Mouse (Mus musculus): ENCODE data around the gene Shld2. TPM values are rescaled to one million over a fixed set of nuclear protein-coding genes. Genes with fewer than 3 reads are reported as not detected.

Shld2 gene
- total RNA-seq, 2 experiments from 2014 or later = 10.7 to 11.8 TPM

DNA sequence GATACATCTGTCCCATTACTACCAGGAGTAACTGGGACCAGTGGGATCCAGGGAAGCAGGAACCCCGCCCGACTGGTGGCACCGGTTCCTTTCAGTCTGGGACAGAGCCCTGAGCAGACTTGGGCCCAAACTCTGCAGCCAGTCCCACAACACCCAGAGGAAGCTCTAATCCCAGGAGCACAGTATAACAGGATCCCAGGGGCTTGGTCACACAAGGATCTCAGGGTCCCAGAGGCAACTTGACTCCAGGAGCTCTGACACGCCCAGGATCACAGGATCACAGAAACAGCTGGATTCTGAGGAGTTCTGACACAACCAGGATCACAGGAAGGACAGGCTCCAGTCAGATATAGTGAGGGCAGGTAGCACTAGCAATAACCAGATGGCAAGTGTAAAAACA, 57.0 kb downstream of the Shld2 start:
- no peak for TF ChIP-seq CTCF (IDR thresholded peaks at IDR 0.05)
- intact Hi-C loops (cut with DNase I) = no loop called here
- Histone ChIP-seq H3K27ac (0 out of 2 replicates have a peak overlapping the region, but pooled peaks have one; percentile 13), H3K4me3 (no peak overlapping the region)
- DNase-seq = no peak

DNA sequence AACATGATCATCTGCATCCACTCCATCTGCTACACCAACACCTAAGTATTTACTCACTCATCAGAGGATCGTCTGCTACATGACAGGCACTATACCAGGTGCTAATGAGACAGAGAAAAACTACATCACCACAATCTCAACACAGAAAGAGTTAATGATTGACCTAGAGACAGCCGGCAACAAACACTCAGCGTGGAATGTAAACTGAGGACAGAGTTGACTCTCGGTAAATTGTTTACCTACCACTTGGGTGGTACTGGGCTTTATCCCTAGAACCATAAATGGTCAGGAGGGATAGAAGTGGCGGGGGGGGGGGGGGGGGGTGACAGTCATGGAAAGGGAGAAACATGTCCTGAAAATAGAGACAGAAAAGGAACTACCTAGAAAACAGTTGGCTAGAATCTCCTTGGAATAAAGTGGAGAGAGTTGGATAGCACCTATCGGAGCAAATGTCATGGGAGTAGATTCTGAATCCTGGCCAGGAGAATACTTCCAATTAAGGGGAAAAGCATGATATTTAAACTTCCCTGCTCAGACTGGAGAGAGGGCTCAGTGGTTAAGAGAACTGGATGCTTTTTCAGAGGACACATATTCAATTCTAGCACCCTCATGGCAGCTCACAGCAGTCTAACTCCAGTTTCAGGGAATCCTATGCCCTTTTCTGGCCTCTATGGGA, 57.7 kb downstream of the Shld2 start:
- DNase-seq = no peak
- no peak for TF ChIP-seq CTCF (IDR thresholded peaks at IDR 0.05)
- H3K27ac ChIP-seq = no peak overlapping the region
- intact Hi-C loops (cut with DNase I) = no loop called here
- no peak overlapping the region for H3K4me3 ChIP-seq

DNA sequence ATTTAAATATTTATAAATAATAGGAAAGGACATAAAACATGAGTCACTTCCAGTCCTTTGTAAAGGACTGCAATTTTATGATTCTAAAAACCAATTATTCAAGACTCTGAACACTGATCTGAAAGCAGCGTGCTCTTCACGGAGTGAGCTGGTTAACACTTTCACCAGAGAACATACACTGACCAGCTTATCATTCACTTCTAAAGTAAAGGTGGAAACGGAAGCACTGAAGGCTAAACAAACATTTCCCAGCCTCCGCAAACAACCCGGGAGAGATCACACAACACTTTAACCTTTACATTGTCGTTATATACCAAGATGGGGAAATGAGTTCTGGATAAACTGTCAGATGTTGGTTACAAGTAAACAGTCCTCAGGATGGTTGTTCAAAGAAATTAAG, 69.6 kb downstream of the Shld2 start:
- Histone ChIP-seq H3K4me3 (no peak overlapping the region), H3K27ac (no peak overlapping the region)
- TF ChIP-seq CTCF (IDR thresholded peaks at IDR 0.05) = no peak
- no peak for DNase-seq
- intact Hi-C loops (cut with DNase I) = no loop called here

DNA sequence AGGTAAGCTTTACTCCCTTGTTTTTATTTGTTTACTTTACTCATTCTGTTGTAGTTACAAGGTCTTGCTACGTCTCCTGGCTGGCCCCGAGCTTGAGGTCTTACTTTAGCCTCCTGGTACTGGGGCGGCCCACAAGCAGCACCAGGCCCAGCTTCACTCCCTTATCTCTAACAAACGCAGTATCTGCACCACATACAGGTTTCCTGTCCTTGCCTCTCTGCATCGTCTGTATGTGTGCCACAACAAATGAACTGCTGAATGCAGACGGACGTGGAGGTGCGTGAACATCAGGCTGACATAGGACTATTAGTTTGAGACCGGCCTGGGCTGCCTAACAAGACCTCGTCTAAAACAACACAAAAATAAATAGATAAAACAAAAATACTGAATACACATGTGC, 70.0 kb downstream of the Shld2 start:
- no peak for TF ChIP-seq CTCF (IDR thresholded peaks at IDR 0.05)
- H3K4me3 ChIP-seq = no peak overlapping the region
- intact Hi-C loops (cut with DNase I) = no loop called here
- H3K27ac ChIP-seq = no peak overlapping the region
- DNase-seq = no peak

DNA sequence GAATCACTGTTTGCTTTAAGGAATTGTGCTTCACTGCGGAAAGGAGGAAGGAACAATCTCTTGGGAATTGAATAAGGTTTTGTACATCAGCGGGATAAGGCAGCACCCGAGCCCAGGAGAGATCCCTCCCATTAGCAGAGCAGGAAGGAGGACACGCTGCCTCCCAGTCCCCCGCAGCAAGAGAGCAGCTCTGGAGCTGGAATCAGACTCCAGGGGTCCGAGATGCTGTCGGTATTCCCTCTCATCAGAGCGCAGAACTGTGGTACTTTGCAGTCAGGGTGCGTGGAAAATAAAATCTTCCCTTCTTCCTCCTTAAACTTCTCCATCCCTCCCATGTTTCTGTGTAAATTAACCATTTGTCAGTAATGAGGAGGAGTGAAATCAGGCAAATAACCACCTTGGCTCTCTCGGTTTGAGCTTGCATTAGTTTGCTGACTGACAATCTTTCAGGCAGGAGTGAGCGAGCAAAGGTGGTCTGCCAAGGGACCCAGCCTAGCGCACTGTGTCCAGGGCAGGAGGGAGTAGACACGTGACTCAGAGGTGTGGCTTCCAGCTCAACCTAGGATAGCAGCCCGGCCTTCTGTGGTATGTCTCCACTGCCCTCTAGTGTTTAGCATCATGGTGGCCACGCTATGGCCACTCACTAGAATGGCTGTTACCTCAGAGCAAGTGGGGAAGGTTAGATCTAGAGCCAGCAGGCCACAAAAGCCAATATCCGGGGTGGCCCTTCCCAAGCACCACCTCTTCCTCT, 75.5 kb downstream of the Shld2 start:
- TF ChIP-seq CTCF (IDR thresholded peaks at IDR 0.05) = peak; percentile 81
- peak; percentile 81 for DNase-seq
- Histone ChIP-seq H3K27ac (peak overlapping the region; percentile 46; the same call in 1 of the 2 replicates), H3K4me3 (peak overlapping the region; percentile 53)
- intact Hi-C loops (cut with DNase I) = loop anchor here (2.0 kb wide), 1 partner anchor 154 kb away; no protein-coding TSS in a partner anchor

DNA sequence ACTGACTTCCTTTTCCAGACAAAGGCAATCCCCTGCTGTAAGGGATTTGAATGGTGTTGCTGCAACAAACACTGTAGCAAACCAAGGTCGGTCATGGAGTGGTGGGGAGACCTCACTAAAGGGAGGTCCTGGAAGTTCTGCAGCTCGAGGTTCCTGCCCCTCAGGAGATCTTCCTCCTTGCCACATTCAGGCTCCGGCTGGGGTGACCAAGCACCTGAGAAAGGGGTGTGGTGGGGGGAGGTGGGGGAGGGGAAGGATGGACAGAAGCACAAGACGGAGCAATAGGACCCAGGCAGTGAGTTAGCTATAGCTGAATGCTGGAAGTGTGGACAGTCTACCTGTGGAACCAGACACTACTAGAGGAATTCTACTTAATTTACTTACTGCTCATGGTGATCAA, 76.4 kb downstream of the Shld2 start:
- no peak for DNase-seq
- Histone ChIP-seq H3K27ac (no peak overlapping the region), H3K4me3 (no peak overlapping the region)
- intact Hi-C loops (cut with DNase I) = loop anchor here (2.0 kb wide), 1 partner anchor 153 kb away; no protein-coding TSS in a partner anchor
- TF ChIP-seq CTCF (IDR thresholded peaks at IDR 0.05) = no peak

DNA sequence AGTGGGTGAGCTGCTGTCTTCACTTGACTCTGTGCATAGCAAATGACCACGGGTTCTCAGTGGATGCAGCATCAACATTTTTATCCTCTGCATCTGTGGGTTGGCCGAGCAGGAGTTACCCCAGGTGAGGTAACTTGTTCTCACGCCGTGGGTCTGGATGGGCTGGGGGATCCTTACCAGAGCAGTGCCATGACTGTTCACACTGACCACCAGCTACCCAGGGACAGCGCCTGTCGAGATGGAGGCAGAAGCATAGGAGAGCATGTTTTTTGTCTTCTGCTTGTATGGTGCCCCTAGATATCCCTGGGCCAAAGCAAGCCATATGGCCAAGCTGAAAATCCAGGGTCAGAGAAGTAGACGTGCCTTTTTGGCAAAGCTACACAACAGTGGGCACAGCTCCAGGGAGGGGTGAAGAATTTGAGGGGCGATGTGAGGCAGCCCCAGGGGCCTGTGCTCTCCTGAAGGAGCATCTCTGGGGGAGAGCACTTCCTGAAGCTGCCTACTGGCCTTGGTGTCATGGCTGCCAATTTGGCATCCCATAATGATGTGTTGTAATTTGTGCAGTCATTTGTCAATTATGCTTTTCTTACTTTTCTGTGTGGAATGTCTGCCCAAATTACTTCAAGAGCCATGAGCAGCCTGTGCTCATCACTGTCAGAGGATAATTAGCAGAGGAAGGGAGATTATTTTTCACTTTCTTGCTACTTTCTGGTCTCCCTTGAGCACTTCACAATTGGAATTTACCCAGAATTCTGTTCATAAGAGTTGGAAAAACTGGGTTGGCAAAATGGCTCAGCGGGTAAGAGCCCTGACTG, 77.2 kb downstream of the Shld2 start:
- TF ChIP-seq CTCF (IDR thresholded peaks at IDR 0.05) = no peak

DNA sequence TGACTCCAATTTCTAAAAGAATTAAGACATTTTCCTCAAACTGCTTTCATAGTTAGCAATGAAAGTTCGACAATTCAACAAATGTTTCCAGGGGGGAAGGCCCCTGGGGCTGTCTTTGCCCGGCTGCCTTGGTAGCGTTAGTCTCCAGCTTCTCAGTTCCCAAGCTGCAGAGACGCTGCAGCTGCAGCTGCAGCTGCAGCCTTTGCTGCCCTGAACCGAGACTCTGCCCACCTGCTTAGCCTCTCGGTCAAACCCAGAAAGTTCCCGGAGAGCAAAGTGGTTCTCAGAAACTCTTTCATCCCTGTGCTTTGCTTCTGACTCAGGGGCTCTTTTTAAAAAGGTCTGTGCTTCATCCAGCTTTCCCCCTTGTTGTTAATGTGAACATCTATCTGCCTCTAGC, 78.0 kb downstream of the Shld2 start:
- Histone ChIP-seq H3K4me3 (no peak overlapping the region), H3K27ac (no peak overlapping the region)
- TF ChIP-seq CTCF (IDR thresholded peaks at IDR 0.05) = no peak
- intact Hi-C loops (cut with DNase I) = no loop called here
- DNase-seq = no peak

More for the DNA sequence above, 77.2 kb downstream of the Shld2 start:
- intact Hi-C loops (cut with DNase I) = no loop called here
- no peak overlapping the region for H3K4me3 ChIP-seq
- no peak overlapping the region for H3K27ac ChIP-seq
- DNase-seq = no peak

DNA sequence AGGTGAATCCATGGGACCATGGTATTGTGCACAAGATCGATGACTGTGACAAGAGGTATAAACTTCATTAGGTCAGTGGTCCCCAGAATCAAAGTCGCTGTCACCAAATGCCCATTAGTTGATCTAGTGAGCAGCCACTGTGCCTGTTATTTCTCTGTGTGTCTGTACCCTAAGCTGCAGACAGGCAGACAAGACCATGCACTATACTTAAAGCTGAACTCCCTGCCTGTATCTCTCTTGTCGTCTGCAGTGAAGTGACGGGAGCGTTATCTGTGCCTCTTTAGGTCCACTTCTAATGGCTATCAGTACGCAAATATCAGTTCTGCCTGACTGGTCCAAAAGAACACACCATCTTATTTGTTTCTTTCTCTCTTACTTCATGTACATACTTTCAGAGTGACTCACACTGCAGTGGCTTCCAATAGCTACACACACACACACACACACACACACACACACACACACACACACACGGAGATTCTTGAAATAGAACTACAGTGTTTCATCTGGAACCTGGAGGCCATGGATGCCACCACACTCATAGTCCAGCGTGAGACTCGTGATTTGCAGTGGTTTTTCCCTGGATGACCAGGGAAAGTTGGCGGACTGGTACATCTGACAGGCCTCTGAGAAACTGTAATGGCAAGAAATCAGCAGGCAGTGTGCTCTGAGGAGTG, 81.3 kb downstream of the Shld2 start:
- intact Hi-C loops (cut with DNase I) = no loop called here
- no peak overlapping the region for H3K4me3 ChIP-seq
- DNase-seq = no peak
- H3K27ac ChIP-seq = no peak overlapping the region
- TF ChIP-seq CTCF (IDR thresholded peaks at IDR 0.05) = no peak

DNA sequence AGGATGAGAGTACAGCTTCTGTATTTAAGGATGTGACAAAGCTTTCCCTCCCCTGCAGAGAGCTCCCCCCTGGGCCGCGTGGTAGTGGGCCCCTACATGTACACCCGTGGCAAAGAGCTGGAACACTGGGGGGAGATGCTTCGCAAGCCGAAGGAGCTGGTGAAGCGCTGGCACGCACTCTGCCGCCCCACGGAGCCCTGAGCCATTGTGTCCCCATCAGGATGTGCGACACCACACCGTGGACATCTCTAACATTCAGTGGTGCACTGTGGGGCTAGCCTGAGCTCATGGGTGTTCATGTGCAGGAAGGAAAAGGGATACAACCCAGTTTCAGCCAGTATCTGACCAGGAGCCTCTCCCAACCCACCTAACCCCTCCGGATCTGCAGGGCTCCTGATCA, 82.3 kb downstream of the Shld2 start:
- Histone ChIP-seq H3K4me3 (no peak overlapping the region), H3K27ac (no peak overlapping the region)
- intact Hi-C loops (cut with DNase I) = no loop called here
- no peak for DNase-seq
- TF ChIP-seq CTCF (IDR thresholded peaks at IDR 0.05) = no peak

DNA sequence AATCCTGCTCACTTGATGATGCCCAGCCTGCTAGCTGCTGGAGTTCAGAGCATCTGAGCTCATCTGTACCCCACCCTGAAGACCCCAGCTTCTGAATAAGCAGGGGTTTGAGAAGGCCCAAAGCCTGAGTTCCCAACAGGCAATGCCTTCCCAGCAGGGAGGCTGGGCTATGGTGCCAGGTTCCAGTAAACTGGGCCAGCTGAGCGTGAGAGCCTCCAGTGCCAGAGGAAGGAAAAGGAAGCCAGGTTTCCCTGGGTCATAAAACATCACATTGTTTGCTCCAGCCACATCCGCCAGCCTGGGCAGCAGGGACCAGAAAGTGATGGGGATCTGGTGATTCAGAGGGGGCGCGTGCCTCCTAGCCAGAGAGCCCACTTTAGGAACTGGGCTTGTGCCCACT, 83.7 kb downstream of the Shld2 start:
- no peak for TF ChIP-seq CTCF (IDR thresholded peaks at IDR 0.05)
- intact Hi-C loops (cut with DNase I) = no loop called here
- Histone ChIP-seq H3K4me3 (no peak overlapping the region), H3K27ac (no peak overlapping the region)
- no peak for DNase-seq

DNA sequence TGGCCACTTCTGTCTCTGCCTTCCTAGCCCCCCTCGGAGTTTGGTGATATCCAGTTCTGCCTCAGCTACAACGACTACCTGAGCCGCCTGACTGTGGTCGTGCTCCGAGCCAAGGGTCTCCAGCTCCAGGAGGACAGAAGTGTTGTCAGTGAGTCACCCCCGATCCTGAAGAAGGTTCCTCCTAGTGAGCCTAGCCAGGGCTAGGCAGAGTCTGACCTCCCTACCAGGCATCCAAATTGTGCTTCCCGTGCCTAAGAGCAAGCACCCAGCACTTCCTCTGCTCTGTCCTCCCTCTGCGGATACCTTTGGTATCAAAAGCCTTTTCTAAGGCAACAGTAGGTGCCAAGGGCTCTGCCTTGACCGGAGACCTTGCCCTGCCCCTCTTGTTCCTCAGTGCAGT, 84.3 kb downstream of the Shld2 start:
- intact Hi-C loops (cut with DNase I) = no loop called here
- DNase-seq = no peak
- Histone ChIP-seq H3K4me3 (no peak overlapping the region), H3K27ac (no peak overlapping the region)
- TF ChIP-seq CTCF (IDR thresholded peaks at IDR 0.05) = no peak

Data from gastrocnemius, adult 2 months (tissue).